Mouse (Mus musculus) spleen, postnatal 10 days (tissue): ENCODE data around the gene Ganab.
"Not testable (repeated sequence)": the region's sequence is repeated elsewhere in the genome, so short reads cannot be mapped to it uniquely, and the experiment has no call there.

Source experiments
- DNase-seq, 2 experiments: peaks; one replicate each; pipeline ENCODE4 v3.0.0; 2021 to 2022; ENCODE audit warnings: low spot score in 2 of 2

The Ganab gene

GRCm38 (mm10) chr19:8888511-8889385 lies 9.1 kb upstream of the Ganab start, which contains the start of the genes 1810009A15Rik and Gm49416:
1810009A15Rik (plus strand) TSS chr19:8888853.
Gm49416 (plus strand) TSS chr19:8888926.
- peak; percentile 91 to 96 for DNase-seq

- DNase-seq = peak; percentile 86 to 90
Measured at GRCm38 (mm10) chr19:8892829-8893766, 4.8 kb upstream of the Ganab start, which contains the start of gene Ints5. Ints5 (plus strand) TSS chr19:8893005.

GRCm38 (mm10) chr19:8895397-8895960 lies 2.4 kb upstream of the Ganab start:
- DNase-seq = no peak

- not testable (repeated sequence) for DNase-seq
Measured at GRCm38 (mm10) chr19:8896231-8896630, 1.6 kb upstream of the Ganab start.

GRCm38 (mm10) chr19:8897211-8897864 lies 533 bp upstream of the Ganab start:
- DNase-seq = peak in 1 of 2 experiments; percentile 48

GRCm38 (mm10) chr19:8898576-8898975 lies 705 bp downstream of the Ganab start:
- peak in 1 of 2 experiments; percentile 34 for DNase-seq

GRCm38 (mm10) chr19:8899079-8899478 lies 1.2 kb downstream of the Ganab start:
- DNase-seq = no peak

GRCm38 (mm10) chr19:8903412-8903811 lies 5.5 kb downstream of the Ganab start:
- no peak for DNase-seq

- DNase-seq = no peak
Measured at GRCm38 (mm10) chr19:8908531-8908930, 10.7 kb downstream of the Ganab start.

- no peak for DNase-seq
Measured at GRCm38 (mm10) chr19:8911810-8912209, 13.9 kb downstream of the Ganab start.

- no peak for DNase-seq
Measured at GRCm38 (mm10) chr19:8914212-8914611, 16.3 kb downstream of the Ganab start.

- no peak for DNase-seq
Measured at GRCm38 (mm10) chr19:8919000-8919399, 21.1 kb downstream of the Ganab start.

GRCm38 (mm10) chr19:8919684-8920072 lies 21.8 kb downstream of the Ganab start:
- peak in 1 of 2 experiments; percentile 17 for DNase-seq

GRCm38 (mm10) chr19:8920073-8920736 lies 22.3 kb downstream of the Ganab start, which contains the start of gene B3gat3:
B3gat3 (plus strand) TSS chr19:8920374.
- DNase-seq = peak; percentile 89 to 91

GRCm38 (mm10) chr19:8920836-8921291 lies 23.0 kb downstream of the Ganab start:
- peak; percentile 42 to 53 for DNase-seq

- no peak for DNase-seq
Measured at GRCm38 (mm10) chr19:8921741-8922140, 23.9 kb downstream of the Ganab start.

- no peak for DNase-seq
Measured at GRCm38 (mm10) chr19:8926766-8927165, 28.9 kb downstream of the Ganab start.

GRCm38 (mm10) chr19:8927891-8928525 lies 30.1 kb downstream of the Ganab start:
- no peak for DNase-seq

GRCm38 (mm10) chr19:8928689-8929223 lies 30.9 kb downstream of the Ganab start:
- no peak for DNase-seq
